Mouse (Mus musculus) thymus, adult 2 months (tissue): ENCODE results near the gene Strap.

Experiments
- CTCF ChIP-seq: fragments of 200-500 bp; IDR thresholded peaks from 2 replicates; pipeline ENCODE4 v1.5.1; 2012; ENCODE audit warnings: mild to moderate bottlenecking, control low read depth, low read length, moderate library complexity, borderline replicate concordance; ENCODE audit not compliant: control insufficient read depth, poor library complexity, insufficient read depth; ENCODE audit errors: extremely low read depth
- POLR2A ChIP-seq: fragments of 200-500 bp; IDR thresholded peaks from 2 replicates; pipeline ENCODE4 v1.6.1; 2012; ENCODE audit warnings: mild to moderate bottlenecking, low read length, control low read depth, moderate library complexity; ENCODE audit not compliant: control insufficient read depth, poor library complexity, insufficient read depth; ENCODE audit errors: extremely low read depth

DNA sequence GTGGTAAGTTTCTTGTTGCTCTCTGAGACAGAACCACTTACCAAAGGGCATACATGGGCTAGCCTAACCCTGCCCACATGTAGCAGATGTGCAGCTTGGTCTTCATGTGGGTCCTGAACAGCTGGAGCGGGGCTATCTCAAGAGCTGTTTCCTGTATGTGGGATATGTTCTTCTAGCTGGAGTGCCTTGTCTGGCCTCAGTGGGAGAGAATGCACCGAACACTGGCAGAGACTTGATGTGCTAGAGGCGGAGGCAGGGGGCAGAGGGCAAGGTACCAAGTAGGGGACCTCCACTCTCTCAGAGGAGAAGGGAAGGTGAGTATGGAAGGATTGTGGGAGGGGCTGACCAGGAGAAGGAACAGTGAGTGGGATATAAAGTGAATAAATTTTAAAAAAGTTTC is 32.7 kb upstream of the Strap start:
- TF ChIP-seq POLR2A = no peak
- TF ChIP-seq CTCF = no peak
